Mouse (Mus musculus) ZHBTc4 (cell line): ENCODE data around the gene Hvcn1.
"Not testable (repeated sequence)": the region's sequence is repeated elsewhere in the genome, so short reads cannot be mapped to it uniquely, and the experiment has no call there.

Source experiments
- DNase-seq: peaks from one replicate; pipeline ENCODE4 v3.0.0-alpha.2; 2011; ENCODE audit warnings: low read depth, low spot score

Gene Hvcn1

DNA sequence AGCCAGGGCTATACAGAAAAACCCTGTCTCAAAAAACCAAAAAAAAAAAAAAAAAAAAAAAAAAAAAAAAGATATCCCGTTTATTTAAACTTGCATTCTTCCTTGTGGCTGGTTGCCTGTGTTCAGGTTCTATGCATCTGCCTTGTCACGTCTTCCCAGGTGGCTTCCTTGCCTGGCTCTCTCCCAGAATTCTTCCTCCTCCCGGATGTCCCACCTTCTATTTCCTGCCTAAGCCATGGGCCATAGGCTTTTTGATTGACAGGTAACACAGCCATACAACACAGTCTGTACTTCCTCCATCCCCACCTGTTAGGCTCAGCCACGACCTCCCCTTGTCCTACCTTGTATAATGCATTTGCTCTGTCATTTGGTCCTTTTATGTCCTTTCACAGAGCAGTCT lies at the start of gene Hvcn1:
Gene Hvcn1 (plus strand): TSS at position 330 of the 400 bp plus-strand sequence.
- peak; percentile 94 for DNase-seq

DNA sequence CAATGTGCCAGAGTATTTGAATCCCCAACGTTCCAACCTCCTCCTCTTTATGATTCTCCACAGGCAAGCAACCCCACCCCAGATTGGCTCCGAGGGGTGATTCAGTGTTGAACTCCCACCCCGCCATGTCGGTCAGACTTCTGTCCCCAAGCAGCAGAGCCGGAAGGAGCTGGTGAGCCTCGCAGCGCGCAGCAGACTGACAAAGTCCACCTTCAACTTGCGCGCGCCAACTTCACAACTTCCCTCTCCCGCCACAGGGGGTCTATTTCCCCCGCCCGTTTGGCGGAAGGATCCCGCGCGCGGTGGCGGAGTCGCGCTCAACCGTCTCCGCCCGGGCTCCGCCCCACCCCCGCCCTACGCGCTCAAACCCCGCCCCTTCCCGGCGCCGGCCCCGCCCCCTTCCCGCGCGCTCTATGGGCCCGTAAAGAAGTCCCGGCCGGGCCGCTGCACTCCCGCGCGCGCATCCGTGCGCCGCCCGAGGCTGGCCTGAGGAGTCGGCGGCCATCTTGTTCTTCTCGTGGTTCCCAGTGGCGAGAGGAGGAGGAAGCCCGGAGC lies 48.7 kb upstream of the Hvcn1 start, which contains the start of gene Ppp1cc:
Gene Ppp1cc (plus strand): TSS at position 452 of the 555 bp plus-strand sequence.
- DNase-seq: peak; percentile 97

DNA sequence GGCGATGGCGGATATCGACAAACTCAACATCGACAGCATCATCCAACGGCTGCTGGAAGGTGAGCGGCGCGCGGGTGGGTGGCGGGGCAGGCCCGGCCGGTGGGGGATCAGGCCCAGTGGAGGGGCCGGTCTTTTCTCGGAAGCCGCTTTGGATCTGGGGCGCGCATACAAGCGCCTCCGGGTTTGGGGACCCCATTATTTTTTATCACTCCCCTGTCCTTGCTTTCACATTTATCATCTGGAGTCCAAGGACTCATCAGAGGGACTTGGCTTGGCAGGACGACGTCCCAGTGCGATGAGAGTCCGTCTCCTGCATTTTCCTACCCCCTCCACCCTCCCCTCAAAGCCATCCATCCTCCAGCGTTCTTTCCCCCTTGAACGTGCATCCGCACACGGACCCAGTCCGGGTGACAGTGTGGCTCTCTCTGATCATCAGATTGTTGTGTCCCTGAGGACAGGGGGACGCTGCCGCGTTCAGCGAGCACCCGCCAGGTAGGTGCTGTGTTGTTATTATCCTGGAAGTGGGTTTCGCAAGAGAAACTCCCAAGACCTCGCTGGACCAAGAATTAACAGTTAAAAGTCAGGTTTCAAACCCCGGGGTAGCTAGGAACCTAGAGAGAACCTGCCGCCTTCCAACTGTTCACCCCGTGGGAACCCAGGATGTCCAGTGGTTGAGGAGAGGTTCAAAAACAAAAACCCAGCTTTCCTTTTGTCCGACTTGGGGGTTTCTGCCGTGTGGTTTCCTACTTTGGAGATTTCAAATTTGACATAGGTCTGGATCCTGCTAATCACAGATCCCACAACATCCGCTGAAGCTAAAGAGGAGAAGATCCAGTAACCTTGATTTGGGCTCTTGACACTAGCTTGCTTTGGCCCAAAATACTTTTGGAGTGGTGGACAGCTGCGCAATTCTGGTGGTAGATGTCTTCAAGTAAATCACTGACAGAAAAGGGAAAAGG lies 47.8 kb upstream of the Hvcn1 start:
- DNase-seq: no peak

DNA sequence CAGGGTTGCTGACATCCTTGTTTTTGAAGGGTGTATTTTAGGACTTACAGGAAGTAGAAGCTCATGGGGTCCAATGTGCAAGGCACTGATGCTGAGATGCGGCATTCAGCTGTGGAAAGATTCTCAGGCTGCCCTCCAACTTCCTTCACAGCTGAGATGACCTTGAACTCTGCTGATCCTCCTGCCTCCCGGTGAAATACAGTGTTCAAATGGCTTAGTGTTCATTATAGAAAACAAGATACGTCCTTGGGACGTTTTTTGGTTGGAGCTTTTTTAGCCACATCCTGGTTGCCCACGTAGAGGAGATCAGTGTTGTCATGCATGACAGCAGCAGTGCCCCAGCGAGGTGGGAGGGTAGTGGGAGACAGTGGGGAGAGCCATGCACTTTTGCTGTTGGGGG lies 43.4 kb upstream of the Hvcn1 start:
- no peak for DNase-seq

DNA sequence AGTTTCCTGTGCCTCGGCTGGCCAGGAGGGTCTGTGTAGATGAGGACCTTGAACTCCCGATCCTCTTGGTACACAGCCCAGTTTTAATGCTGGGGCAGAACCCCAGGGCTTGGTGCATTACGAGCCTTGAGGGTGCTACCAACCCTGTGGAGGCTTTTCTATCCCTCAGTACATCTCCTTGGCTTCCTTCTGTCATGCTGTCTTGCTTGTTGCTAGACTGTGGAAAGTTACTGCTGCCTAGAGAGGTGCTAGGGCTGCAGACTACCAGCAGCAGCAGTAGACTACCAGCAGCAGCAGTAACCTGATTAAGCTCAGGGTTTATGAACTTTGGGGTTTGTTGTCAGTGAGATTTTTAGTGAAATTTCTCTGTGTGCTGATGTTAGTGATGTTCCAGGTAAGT lies 42.6 kb upstream of the Hvcn1 start:
- no peak for DNase-seq

DNA sequence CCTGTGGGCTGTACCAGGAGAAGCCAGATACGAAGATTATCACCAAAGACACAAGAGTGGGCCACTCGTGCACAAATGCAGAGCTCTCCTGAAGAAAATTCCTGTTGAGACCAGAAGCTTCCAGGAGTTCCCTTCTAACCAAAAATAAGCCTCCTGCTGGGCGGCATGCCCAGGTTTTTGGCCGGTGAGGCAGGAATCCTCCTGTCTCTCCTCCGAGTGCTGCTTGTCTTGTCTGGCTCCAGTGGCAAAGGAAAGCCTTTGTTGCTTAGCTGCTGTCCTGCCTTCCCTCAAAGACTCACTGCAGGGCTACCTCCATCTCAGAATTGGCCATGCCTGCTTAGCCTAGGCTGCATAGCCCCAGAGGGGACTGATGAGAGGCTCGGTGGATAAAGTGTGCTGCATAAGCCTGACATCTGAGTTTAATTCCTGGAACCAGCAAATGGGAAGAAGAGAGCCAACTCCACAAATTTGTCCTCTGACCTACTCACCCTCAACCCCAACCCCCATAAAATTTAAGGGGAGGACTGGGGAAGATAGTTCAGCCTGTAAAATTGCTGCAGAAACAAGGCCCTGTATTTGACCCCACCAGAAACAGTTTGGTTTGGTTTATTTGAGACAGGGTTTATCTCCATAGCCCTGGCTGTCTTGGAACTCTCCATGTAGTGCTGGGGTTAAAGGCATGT lies 41.2 kb upstream of the Hvcn1 start:
- no peak for DNase-seq

DNA sequence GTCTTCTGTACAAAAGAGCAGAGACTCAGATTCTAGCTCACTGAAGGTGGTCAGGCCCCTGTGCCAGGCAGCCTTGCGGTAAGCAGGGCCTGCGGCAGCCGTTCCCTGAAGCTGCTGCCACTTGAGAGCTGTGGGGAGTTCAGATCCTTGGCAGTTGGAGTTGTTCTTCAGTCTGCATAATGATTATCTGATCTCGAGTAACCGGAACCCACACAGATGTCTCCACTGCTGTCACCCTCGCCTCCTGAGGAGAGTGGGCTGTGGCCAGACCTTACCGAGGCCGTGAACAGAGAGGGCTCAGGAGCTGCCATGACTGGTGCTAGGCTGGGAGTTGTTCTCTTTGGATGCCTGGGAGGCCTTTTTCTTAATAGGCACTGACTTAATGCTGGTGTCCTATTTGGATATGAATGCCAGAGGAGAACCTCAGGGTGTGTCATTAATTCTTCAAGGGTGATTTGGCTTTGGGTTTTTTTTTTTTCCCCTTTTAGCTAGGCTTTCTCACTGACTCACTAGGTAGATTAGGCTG lies 39.9 kb upstream of the Hvcn1 start:
- DNase-seq: no peak

DNA sequence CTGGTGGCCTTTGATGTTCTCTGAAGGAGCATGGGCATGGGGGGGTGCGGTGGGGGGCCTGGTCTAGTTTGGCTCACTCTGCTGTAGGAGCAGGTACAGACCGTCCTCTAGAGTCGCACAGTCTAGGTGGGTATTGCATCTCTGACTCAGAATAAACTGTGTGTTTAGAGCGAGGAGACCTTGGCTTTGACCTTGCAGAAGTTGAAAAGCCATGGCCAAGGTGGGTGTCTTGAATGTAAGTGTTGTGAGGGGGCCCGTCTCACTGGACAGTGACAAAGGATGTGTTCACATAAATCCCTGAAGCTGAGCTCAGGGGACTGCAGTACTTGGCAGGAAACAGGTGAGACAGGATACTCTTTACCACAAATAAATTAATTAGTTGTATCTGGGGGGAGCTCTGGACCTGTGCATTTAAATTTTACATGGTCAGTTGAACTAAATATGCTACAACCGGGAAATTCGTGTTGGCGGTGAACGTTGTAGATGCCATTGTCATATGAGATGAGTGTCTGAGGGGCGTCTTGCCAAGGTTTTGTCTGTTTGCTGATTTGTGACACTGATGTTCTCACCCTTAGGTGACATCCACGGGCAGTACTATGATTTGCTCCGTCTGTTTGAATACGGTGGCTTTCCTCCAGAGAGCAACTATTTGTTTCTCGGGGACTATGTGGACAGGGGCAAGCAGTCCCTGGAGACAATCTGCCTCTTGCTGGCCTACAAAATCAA lies 38.1 kb upstream of the Hvcn1 start:
- no peak for DNase-seq

DNA sequence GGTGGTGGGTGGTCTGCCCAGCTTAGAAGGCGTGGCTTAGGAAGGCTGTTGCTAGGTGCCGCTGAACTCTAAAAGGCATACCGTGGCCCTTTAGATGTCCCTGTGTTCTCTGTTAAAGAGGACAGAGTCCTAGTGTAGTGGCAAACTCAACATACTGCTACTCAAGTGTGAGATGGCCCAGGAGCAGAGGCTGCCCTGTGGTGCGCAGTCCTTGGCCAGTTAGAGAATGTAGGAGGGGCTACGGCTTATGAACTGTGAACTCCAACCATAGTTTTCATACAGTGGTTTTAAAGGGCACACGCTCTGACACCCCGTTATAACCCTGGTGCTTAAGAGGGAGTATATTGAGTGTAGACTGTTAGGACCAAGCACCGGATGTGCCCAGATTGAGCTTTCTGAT lies 35.5 kb upstream of the Hvcn1 start:
- no peak for DNase-seq

DNA sequence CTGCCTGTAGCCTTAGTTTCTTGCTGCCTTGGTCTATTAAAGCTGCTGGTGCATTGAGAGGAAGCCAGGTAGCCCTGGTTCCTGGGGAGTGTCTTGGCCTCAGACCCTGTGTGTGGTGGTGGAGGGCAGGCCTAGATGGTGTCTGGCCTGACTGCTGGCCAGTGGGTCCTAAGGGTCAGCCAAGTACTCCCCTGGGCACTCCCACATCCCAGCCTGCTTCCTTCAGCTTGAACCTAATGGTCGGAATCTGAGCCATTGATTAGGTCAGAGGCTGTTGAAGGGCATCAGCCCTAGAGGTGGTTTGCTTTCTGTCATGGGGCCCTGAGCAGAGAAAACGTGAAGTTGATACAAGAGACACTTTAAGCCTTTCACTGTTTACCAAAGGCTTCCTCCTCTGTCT lies 31.2 kb upstream of the Hvcn1 start:
- DNase-seq: no peak

DNA sequence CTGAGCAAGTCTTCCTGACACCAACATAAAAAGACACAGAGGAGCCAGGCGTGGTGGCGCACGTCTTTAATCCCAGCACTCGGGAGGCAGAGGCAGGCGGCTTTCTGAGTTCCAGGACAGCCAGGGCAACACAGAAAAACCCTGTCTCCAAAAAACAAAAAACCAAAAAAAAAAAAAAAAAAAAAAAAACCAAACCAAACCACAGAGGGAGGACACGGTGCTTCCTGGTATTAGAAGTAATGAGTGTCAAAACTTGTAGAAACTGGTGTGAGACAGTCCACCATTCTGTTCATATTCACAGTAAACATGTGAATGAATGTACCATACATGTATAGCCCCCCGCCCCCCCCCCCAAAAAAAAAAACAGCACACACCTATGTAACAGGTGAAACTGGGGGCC lies 30.6 kb upstream of the Hvcn1 start:
- DNase-seq: no peak

DNA sequence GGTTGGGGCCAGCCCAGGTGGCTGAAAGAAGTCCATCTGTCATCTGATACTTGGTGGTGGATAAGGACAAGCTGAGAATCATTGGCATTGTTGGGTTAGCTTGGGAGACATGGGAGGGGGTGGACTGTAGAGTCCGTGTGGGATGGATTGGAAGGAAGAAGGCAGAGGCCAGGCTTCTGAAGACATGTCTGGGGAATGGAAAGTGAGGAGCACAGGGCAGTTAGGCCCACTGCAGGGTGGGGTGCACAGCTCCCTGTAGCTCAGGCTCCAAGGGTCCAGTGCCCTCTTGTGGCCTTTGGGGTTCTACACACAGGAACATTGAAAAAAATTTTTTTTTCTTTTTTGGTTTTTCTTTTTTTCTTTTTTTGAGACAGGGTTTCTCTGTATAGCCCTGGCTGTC lies 30.2 kb upstream of the Hvcn1 start:
- peak; percentile 79 for DNase-seq

DNA sequence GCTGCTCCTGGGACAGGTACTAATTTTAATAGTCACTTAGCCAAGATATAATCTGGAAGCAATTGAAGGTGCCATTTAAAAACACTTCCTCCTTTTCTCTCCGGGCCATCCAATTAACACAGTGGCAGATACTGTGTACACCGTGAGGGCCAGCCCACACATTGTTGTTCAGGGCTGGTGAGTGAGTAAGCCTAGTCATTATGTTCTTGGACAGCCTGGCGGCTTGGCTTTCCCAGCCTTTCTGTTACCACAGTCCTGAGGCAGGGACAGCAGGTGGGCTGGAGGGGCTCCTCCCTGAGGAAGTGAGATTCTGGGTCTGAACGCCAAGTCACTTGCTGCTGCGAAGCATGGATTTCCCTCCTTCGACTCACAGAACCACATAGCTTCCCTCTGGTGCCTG lies 26.9 kb upstream of the Hvcn1 start:
- DNase-seq: peak; percentile 67

DNA sequence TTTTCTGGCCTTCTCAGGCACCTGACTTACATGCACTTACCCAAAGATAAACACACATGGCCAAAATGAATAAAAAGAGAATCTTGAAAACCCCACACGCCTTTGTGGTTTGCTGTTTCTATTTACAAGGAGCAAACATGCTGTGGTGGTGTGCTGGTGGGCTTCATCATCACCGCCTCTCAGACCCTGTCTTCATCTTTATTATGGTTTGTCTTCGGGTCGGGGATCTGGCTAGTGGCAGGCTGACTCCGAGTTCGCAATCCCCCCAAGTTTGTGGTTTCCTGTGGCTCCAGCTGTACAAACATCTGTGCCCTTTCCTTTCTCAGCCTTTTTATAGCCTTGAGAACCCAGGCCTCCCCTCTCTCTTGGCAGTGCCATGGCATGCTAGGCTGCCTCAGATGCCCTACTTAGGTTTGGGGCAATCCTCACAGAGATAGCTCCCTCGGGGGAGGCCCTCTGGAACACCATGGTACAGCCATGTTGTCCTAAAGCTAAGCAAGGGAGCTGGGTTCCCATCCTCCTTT lies 22.3 kb upstream of the Hvcn1 start:
- DNase-seq: no peak

DNA sequence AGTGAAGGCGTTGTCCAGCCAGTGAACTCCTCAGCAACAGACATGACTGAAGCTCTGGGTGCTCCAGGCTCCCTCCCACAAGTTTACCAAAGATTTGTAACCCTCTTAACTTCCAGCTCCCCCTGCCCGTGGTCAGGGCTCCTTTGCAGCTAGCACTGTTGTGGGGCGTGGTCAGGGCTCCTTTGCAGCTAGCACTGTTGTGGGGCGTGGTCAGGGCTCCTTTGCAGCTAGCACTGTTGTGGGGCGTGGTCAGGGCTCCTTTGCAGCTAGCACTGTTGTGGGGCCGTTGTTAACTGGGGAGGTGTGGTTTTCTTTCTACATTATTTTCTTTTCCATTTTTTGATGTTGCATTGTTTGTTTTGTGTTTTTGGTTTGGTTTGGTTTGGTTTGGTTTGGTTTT lies 21.7 kb upstream of the Hvcn1 start:
- DNase-seq: not testable (repeated sequence)

DNA sequence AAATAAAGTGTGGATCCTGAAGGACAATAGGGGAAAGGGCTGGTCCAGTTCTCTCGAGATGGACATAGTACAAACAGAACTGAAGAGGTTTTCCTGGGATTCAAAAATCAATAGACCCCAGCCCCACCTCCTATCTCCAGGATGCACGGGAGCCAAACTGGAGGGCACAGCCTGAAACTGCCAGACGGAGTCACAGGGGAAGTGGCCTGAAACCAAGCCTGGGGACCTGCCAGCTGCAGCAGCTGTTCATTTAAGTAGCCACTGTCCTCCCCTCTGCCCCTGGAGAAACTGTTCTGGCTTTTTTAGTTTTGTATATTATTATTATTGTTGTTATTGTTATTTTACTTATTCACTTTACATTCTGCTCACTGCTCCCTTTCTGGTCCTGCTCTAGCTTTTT lies 17.5 kb upstream of the Hvcn1 start:
- DNase-seq: no peak

DNA sequence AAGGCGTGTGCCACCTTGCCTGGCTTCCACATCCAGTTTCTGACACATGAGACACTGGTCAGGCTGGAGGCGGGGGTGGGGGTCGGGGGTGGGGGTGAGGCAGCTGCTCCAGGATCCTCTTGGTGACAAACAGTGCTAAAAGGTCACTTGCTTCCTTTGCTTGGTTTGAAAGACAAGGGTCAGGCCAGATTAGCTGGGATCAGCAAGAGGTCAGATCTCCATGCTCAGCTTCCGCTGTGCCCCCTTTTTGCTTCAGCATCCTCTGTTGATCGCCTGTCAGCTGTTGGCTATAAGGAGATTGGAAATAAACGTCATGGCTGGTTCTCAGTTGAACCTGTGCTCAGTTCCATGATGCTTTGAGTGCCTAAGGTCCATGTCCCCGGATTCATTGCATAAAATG lies 16.1 kb upstream of the Hvcn1 start:
- DNase-seq: no peak

DNA sequence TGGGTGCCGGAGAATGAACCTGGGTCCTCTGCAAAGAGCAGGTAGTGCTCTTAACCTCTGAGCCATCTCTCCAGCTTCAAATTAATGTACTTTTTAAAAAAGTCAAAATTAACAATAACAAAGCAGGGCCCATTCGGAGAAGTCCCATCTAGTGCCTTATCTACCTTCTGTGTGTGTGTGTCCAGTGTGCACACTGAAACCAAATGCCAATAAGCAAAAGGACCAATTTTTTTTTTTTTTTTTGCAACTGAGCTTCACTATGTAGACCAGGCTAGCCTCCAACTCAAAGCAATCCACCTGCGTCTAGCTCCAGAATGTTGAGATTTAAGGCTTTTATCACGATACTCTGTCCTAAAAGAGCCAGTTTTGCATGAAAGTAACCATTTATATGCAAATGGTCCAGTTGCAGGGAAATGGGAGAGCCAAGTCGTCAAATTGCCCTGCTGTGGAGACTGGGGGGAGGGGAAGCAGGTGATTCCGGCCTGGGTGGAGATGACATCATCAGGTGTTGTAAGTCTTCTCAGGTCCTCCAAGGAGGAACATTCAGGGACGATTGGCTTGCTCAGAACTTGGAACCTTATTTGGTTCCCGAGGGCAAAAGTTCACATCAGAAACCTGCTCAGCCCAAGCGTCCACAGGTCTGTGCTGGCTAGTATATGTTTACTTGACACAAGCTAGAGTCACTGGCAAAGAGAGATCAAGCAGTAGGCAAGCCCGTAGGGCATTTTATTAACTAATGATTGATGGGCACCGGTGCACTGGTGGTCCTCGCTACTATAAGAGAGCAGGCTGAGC lies 15.1 kb upstream of the Hvcn1 start:
- peak; percentile 83 for DNase-seq

DNA sequence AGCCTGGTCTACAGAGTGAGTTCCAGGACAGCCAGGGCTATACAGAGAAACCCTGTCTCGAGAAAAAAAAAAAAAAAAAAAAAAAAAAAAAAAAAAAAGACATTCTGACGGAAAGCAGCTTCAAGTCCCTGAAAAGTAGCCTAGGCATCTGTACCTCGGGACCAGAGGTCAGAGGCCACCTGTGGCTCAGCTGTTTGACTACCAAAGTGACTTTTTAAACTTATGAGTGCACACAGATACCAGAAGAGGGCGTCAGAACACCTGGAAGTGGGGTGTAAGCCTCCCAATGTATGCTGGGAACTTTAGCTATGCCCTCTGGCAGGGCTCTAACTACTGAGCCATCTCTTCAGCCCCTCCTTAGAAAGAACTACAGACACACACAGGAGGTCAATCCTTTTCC lies 14.3 kb upstream of the Hvcn1 start:
- DNase-seq: peak; percentile 56

DNA sequence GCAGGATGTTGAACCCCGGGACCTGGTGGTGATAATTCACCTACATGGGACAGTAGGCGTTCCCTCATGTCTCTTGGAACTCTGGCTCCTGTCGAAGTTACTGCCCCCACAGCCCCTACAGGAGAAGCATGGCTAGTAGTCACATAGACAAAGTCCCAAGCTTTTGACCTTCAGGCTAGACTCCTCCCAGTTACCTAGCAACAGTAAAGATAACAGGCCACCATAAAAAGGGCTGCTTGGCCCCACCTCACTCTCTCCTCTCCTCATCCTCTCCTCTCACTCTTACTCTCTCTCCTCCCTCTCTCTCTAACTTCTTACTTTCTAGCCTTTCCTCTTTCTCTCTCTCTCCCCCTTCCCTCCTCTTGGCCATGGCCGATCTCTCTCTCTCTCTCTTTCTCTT lies 5.7 kb upstream of the Hvcn1 start:
- DNase-seq: peak; percentile 55

DNA sequence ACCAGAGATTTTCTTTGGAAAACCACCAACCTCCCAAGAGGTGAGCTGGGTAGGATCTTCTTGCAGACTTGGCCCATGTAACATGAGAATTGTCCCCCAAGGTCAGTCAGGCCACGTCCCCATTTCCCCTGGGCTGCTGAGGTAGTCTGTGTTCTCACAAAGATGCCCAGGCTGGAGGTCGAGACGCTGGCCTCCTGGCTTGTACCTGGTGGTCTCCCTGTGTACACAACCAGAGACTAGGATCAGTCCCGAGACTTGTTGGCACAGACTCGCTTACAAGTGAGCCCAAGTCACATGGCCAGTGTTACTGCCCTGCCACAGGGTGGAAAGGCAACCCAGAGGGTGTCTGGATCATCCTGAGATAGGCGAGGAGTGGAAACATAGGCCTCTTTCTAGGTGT lies 4.7 kb upstream of the Hvcn1 start:
- DNase-seq: no peak
